Mouse (Mus musculus) liver, embryonic 14 days (tissue): ENCODE data around the gene Btbd6. TPM values are rescaled to one million over a fixed set of nuclear protein-coding genes. Genes with fewer than 3 reads are reported as not detected.

Experiments used
- polyA plus RNA-seq: library from polyadenylated mRNA; depleted of rRNA; stranded (reverse); fragments of >200 nt; gene quantifications from 2 replicates; pipeline ENCODE4 v1.2.3, GENCODE M21; 2012; rRNA removed

Gene Btbd6
- polyA plus RNA-seq, result 3.4 and 5.0 TPM in 2 replicates

DNA sequence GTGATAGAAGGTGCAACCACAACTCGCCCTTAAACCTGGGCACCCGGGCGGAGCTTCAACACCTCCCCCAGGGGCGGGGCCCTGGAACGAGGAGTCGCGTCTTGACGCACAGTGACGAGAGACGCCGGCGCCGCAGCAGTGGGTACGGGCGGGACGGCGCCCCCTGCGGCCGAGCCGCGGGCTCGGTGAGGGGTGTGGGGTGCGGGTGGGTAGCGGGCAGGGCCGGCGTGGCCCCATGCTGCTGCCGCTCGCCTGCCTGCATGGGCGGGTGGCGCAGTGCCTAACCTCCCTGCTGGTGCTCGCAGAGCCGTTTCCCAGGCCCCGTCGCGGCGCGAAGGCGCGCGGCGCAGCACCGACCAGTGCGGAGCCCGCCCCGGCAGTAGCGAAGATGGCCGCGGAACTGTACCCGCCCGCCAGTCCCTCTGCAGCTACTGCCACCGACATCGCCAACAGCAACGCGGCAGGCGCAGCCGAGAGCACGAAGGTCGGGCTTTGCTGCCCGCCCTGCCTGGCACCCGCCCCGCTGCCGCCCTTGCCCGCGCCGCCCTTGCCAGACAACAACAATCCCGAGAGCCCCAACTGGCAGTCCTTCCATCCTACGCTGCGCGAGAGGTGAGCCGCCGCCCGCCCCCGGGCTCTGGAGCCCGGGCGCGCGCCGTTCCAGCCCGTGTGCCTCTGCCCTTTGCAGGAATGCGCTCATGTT lies at the start of gene Btbd6:
Btbd6 (plus strand) TSS at position 112 of the 703 bp plus-strand sequence.

DNA sequence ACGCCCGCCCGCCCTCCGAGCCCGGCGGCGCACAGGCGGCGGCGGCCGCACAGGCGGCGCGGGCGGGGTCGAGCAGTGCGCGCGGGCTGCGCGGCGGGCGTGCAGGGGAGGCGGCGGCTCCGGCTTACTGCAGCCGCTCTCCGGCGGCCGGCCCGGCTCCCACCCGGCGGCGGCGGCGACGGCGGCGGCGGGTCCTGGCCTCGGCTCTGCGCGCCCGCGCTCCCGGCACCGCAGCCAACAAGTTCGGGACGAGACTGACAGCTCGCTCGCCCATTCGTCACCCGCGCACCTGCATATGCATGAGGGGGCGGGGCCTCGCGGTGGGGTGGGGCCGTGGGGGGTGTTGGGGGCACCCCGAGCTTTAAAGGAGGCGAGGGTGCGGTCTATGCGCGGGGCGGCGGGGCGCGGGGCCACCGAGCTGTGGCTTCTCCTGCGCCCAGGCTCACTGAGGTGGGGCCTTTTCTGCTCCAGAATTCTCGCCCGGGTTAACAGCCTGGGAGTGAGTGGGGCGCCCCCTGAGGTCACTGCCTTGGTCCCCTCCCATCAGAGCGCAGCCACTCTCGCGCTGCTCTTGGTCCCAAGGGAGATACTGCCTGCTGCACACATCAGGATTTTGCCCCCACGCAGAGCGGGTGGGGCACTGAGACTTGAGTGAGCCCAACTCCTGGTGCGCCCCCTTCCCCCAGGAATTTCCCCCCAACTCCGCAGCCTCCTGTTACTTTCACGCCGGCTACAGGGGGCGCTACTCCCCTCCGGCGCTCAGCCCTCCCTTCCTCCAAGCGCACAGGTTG lies 46.5 kb upstream of the Btbd6 start, which contains the start of gene Jag2:
Jag2 (minus strand) TSS at position 215 of the 791 bp plus-strand sequence.

DNA sequence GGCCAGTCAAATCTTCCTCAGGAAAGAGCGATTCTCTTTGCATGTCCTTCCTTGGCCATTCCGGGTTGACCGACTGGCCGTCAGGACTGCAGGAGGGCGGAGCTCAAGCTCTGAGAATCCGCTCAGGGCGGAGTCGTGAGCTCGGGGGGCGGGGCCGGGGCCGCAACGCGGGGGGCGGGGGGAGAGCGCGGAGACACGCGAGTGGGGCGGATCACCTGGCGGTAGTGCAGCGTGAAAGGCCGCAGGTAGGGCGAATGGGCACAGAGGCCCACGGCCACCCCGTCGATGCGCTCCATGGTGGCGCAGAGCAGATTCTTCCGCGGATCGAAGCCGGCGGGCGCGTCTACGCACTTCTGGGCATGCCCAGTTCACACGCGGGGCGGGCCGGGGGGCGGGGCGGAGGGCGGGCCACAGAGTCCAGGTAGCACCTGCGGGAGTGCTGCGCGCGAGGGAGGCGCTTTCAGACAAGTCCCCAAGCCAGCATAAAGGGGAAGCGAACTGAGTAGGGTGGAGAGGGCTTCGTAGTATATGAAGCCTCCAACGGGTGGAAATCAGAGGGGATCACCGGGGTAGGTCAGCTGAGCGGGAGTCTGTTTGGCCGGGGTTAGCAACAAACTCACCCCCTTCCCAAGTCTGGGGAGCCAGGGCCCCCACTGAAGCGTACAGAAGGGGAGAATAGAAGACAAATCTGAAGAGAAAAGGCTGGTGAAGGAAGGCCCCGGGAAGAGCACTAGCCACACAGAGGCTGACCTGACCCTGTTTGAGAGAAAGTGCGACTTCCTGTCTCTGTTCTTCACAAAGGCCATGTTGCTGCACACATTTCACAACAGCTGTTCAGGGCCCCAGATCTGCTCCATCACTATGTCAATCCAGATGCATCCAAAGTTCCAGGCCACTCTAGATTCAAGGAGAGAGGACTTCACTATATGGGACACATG lies 34.2 kb upstream of the Btbd6 start, which contains the start of gene Nudt14:
Nudt14 (minus strand) TSS at position 349 of the 938 bp plus-strand sequence.

DNA sequence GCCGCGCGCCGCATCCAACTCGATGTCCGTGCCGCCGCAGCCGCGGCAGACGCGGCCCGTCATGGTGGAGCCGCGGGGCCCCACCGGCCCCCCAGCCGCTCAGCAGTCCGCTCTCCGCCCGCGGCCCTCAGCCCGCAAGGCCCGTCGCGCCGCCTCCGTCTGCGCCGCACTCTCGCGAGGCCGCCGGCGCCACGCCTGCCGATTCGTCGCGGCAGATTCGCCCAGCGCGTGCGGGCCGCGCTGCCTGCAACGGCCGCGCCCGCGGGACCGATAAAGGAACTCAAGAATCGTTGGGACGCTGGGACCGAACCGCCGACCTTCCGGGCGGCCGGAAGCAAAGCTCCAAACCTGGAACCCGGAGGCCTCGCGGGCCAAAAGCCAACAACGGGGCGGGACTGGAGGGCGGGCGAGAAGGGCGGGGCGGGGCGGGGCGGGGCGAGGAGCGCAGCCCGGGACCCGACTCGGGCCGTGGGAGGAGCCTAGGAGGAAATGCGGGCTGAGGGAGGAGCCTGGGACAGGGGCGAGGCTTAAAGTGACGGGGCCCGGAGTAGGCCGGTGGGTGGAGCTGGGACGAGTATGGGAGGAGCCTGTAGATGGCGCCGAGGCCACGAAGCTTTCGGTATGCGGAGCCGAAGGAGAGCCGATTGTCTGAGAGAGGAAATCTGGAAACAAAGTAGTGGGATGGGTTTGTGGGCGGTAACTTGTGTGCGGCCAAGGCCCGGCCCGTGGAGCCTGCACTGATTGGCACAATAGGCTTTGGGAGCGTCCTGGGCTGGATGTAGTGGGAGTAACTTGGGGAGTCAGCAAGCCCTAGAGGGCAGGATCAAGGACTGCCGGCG lies 24.2 kb downstream of the Btbd6 start, which contains the start of gene Brf1:
Brf1 (minus strand) TSS at position 411 of the 839 bp plus-strand sequence.

DNA sequence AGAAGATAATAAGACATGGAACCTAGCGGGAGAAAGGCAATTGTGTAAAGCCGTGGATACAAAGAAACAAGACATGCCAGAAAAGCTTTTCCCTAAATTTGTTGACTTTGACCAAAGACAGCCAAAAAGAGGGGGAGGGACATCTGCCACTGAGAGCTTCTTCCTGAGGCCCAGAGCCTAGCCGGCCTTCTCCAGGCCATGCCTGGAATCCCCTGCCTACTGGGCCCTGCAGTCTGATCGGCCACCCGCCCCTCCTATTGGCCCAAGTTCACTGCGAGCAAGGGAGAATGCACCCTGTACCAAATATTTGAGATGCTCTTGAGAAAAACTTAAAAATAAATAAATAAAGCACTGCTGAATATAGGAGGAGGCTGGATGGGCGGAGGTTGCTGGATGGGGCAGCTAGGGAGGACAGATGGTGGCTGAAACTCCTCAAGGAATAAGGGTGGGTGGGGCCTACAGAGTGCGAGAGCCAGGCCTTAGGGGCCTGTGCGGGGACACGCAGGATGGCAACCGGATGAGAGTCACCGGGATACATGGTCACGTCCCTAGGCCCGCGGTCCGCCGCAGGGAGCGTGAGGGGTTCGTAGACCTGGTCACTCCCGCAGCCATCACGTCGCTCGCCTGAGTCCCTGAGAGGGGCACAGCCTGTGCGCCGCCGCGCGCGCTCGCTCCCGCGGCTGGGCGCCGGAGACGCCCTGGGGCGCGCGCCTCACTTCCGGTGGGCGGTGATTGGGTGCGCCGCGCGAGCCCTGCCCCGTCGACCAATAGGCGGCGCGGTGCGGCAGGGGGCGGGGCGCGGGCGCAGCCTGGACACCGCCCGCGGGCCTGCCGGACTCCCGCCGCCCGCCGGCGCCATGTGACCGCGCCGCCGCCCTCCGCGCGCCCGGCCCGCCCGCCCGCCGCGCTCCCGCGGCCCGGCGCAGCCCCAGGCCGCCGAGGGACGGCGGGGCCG lies 37.6 kb downstream of the Btbd6 start, which contains the start of gene Pacs2:
Pacs2 (plus strand) TSS at position 905 of the 955 bp plus-strand sequence.

Other genes starting within 250 kb of the Btbd6 start
- gene Pld4, start 215.8 kb upstream of the Btbd6 start, polyA plus RNA-seq, result 8.9 and 14.4 TPM in 2 replicates
- gene Ahnak2, start 173.8 kb upstream of the Btbd6 start, polyA plus RNA-seq, result 0.06 and 0.15 TPM in 2 replicates
- gene Clba1, start 167.5 kb upstream of the Btbd6 start, polyA plus RNA-seq, result 0.16 and 0.19 TPM in 2 replicates
- gene Cdca4, start 147.1 kb upstream of the Btbd6 start, polyA plus RNA-seq, result 37.9 and 43.0 TPM in 2 replicates
- gene Gpr132, start 108.3 kb upstream of the Btbd6 start, polyA plus RNA-seq, result 0.27 and 0.40 TPM in 2 replicates
- 0.26 and 0.30 TPM in 2 replicates for gene Jag2, start 46.7 kb upstream of the Btbd6 start, polyA plus RNA-seq
- gene Nudt14, start 34.4 kb upstream of the Btbd6 start, polyA plus RNA-seq, result 6.9 and 7.9 TPM in 2 replicates
- gene Brf1, start 24.2 kb downstream of the Btbd6 start, polyA plus RNA-seq, result 31.0 and 33.3 TPM in 2 replicates
- 10.3 and 11.2 TPM in 2 replicates for gene Pacs2, start 38.0 kb downstream of the Btbd6 start, polyA plus RNA-seq
- gene Tex22, start 98.0 kb downstream of the Btbd6 start, polyA plus RNA-seq, result not detected in 2 replicates
- 20.7 and 22.6 TPM in 2 replicates for gene Mta1, start 121.8 kb downstream of the Btbd6 start, polyA plus RNA-seq
- gene Crip2, start 163.8 kb downstream of the Btbd6 start, polyA plus RNA-seq, result 25.7 and 29.8 TPM in 2 replicates
- gene Crip1, start 169.8 kb downstream of the Btbd6 start, polyA plus RNA-seq, result 84.7 and 100 TPM in 2 replicates
- 7.2 and 7.9 TPM in 2 replicates for gene Tedc1, start 179.9 kb downstream of the Btbd6 start, polyA plus RNA-seq
- gene Tmem121, start 209.4 kb downstream of the Btbd6 start, polyA plus RNA-seq, result 0.25 and 0.37 TPM in 2 replicates